Mouse (Mus musculus) MEL (cell line): ENCODE data around the gene Gm8909. TPM values are rescaled to one million over a fixed set of nuclear protein-coding genes. Genes with fewer than 3 reads are reported as not detected.
"Not testable (repeated sequence)": the region's sequence is repeated elsewhere in the genome, so short reads cannot be mapped to it uniquely, and the experiment has no call there.

Experiments
- DNase-seq: peaks from one replicate; pipeline ENCODE4 v3.0.0; 2011; ENCODE audit warnings: low read depth, low spot score
- H3K27ac ChIP-seq: 2 replicates; pipeline ENCODE4 v1.5.1; 2012; ENCODE audit warnings: low read depth, mild to moderate bottlenecking, control low read depth, low read length, moderate library complexity; ENCODE audit not compliant: control insufficient read depth
- H3K27me3 ChIP-seq, 2 experiments: fragments of 150-350 bp in 1 of 2; sonication (generic) in 1 of 2; 2 replicates each; pipeline ENCODE4 v1.6.1; 2012; ENCODE audit warnings: low read length in 2 of 2, mild to moderate bottlenecking in 2 of 2, improper control_type of control experiment in 1 of 2, moderate library complexity in 1 of 2; ENCODE audit not compliant: insufficient read depth in 2 of 2, control insufficient read depth in 1 of 2
- H3K36me3 ChIP-seq, 2 experiments: 2 replicates each; pipeline ENCODE4 v1.6.1; 2012 to 2014; ENCODE audit warnings: low read length in 2 of 2, improper control_type of control experiment in 1 of 2, inconsistent platforms in 1 of 2, mild to moderate bottlenecking in 1 of 2; ENCODE audit not compliant: insufficient read depth in 2 of 2, control insufficient read depth in 1 of 2
- H3K4me1 ChIP-seq, 2 experiments: fragments of 150-350 bp in 1 of 2; sonication (generic) in 1 of 2; 2 replicates each; pipeline ENCODE4 v1.6.1; 2012; ENCODE audit warnings: low read length in 2 of 2, improper control_type of control experiment in 1 of 2, mild to moderate bottlenecking in 1 of 2; ENCODE audit not compliant: insufficient read depth in 2 of 2, control insufficient read depth in 1 of 2
- H3K4me3 ChIP-seq, 2 experiments: fragments of 150-350 bp in 1 of 2; sonication (generic) in 1 of 2; 2 replicates each; pipeline ENCODE4 v1.5.1; 2012; ENCODE audit warnings: low read depth in 2 of 2, low read length in 2 of 2, mild to moderate bottlenecking in 2 of 2, moderate library complexity in 2 of 2, control low read depth in 1 of 2, improper control_type of control experiment in 1 of 2; ENCODE audit not compliant: control insufficient read depth in 1 of 2, insufficient read depth in 1 of 2
- H3K79me2 ChIP-seq: 2 replicates; pipeline ENCODE4 v1.6.1; 2012; ENCODE audit warnings: mild to moderate bottlenecking, low read length, moderate library complexity; ENCODE audit not compliant: control insufficient read depth, poor library complexity, insufficient read depth
- H3K9ac ChIP-seq: 2 replicates; pipeline ENCODE4 v1.6.1; 2012; ENCODE audit warnings: low read depth, mild to moderate bottlenecking, control low read depth, low read length, moderate library complexity; ENCODE audit not compliant: control insufficient read depth, poor library complexity, severe bottlenecking
- H3K9me3 ChIP-seq: fragments of 150-350 bp; sonication (generic); replicated peaks from 2 replicates; pipeline ENCODE4 v1.6.1; 2012; ENCODE audit warnings: mild to moderate bottlenecking, low read length, improper control_type of control experiment, moderate library complexity; ENCODE audit not compliant: insufficient read depth
- CHD2 ChIP-seq: IDR thresholded peaks from 2 replicates; pipeline ENCODE4 v1.6.1; 2011; ENCODE audit warnings: low read length, improper control_type of control experiment
- CTCF ChIP-seq, 3 experiments: IDR thresholded peaks in 2 of 3; conservative IDR thresholded peaks in 1 of 3; 2 replicates each; pipeline ENCODE4 v1.5.1; 2011 to 2012; ENCODE audit warnings: low read length in 3 of 3, low read depth in 2 of 3, mild to moderate bottlenecking in 2 of 3, improper control_type of control experiment in 1 of 3, inconsistent platforms in 1 of 3, mixed read lengths in 1 of 3, moderate library complexity in 1 of 3; ENCODE audit not compliant: control insufficient read depth in 1 of 3, insufficient read depth in 1 of 3, poor library complexity in 1 of 3, severe bottlenecking in 1 of 3
- ELF1 ChIP-seq: IDR thresholded peaks from 2 replicates; pipeline ENCODE4 v1.6.1; 2014; ENCODE audit warnings: low read depth, mild to moderate bottlenecking, inconsistent platforms, low read length, improper control_type of control experiment, moderate library complexity
- EP300 ChIP-seq, 2 experiments: IDR thresholded peaks; 2 replicates each; pipeline ENCODE4 v1.6.1; 2011; ENCODE audit warnings: improper control_type of control experiment in 2 of 2, low read length in 2 of 2, low read depth in 1 of 2, mild to moderate bottlenecking in 1 of 2
- ETS1 ChIP-seq: IDR thresholded peaks from 2 replicates; pipeline ENCODE4 v1.6.1; 2012; ENCODE audit warnings: low read depth, mild to moderate bottlenecking, inconsistent platforms, low read length, improper control_type of control experiment, moderate library complexity
- GABPA ChIP-seq: IDR thresholded peaks from 2 replicates; pipeline ENCODE4 v1.6.1; 2012; ENCODE audit warnings: low read depth, mild to moderate bottlenecking, inconsistent platforms, low read length, improper control_type of control experiment, moderate library complexity
- GATA1 ChIP-seq: IDR thresholded peaks from 2 replicates; pipeline ENCODE4 v1.6.1; 2011; ENCODE audit warnings: low read depth, low read length, improper control_type of control experiment
- KAT2A ChIP-seq: conservative IDR thresholded peaks from 2 replicates; pipeline ENCODE4 v1.6.1; 2012; ENCODE audit warnings: low read depth, low read length, improper control_type of control experiment, inconsistent platforms
- MEF2A ChIP-seq: IDR thresholded peaks from 2 replicates; pipeline ENCODE4 v1.6.1; 2014; ENCODE audit warnings: low read depth, mild to moderate bottlenecking, inconsistent platforms, low read length, improper control_type of control experiment; ENCODE audit not compliant: poor library complexity, insufficient replicate concordance, severe bottlenecking; ENCODE audit errors: extremely low read depth
- MYB ChIP-seq: IDR thresholded peaks from 2 replicates; pipeline ENCODE4 v1.6.1; 2011; ENCODE audit warnings: mild to moderate bottlenecking, low read depth, low read length, improper control_type of control experiment
- MYC ChIP-seq: IDR thresholded peaks from 2 replicates; pipeline ENCODE4 v1.6.1; 2011; ENCODE audit warnings: low read depth, mild to moderate bottlenecking, low read length, improper control_type of control experiment, moderate library complexity
- POLR2A ChIP-seq, 2 experiments: IDR thresholded peaks; 2 replicates each; pipeline ENCODE4 v1.6.1; 2011 to 2012; ENCODE audit warnings: low read length in 2 of 2, mild to moderate bottlenecking in 2 of 2, control low read depth in 1 of 2, improper control_type of control experiment in 1 of 2, low read depth in 1 of 2, moderate library complexity in 1 of 2; ENCODE audit not compliant: control insufficient read depth in 1 of 2, insufficient read depth in 1 of 2, poor library complexity in 1 of 2
- POLR2AphosphoS5 ChIP-seq: IDR thresholded peaks from 2 replicates; pipeline ENCODE4 v1.6.1; 2012; ENCODE audit warnings: low read depth, borderline replicate concordance, mild to moderate bottlenecking, inconsistent platforms, low read length, moderate library complexity, mixed read lengths
- RAD21 ChIP-seq: IDR thresholded peaks from 2 replicates; pipeline ENCODE4 v1.6.1; 2011; ENCODE audit warnings: mild to moderate bottlenecking, low read depth, low read length, improper control_type of control experiment
- RCOR1 ChIP-seq: IDR thresholded peaks from 2 replicates; pipeline ENCODE4 v1.6.1; 2012; ENCODE audit warnings: low read depth, mild to moderate bottlenecking, inconsistent platforms, low read length, improper control_type of control experiment
- SIN3A ChIP-seq: IDR thresholded peaks from 2 replicates; pipeline ENCODE4 v1.6.1; 2012; ENCODE audit warnings: low read length, improper control_type of control experiment, inconsistent platforms
- SMC3 ChIP-seq: IDR thresholded peaks from 2 replicates; pipeline ENCODE4 v1.6.1; 2011; ENCODE audit warnings: low read depth, low read length, improper control_type of control experiment
- TAL1 ChIP-seq: IDR thresholded peaks from 2 replicates; pipeline ENCODE4 v1.6.1; 2012; ENCODE audit warnings: mild to moderate bottlenecking, inconsistent platforms, low read length, moderate library complexity, mixed read lengths
- TBP ChIP-seq: IDR thresholded peaks from 2 replicates; pipeline ENCODE4 v1.8.0; 2011; ENCODE audit warnings: low read depth, low read length, improper control_type of control experiment
- USF1 ChIP-seq: IDR thresholded peaks from 2 replicates; pipeline ENCODE4 v1.6.1; 2014; ENCODE audit warnings: low read depth, mild to moderate bottlenecking, inconsistent platforms, low read length, improper control_type of control experiment, moderate library complexity
- USF2 ChIP-seq, 2 experiments: IDR thresholded peaks; 2 replicates each; pipeline ENCODE4 v1.6.1; 2011 to 2012; ENCODE audit warnings: improper control_type of control experiment in 2 of 2, low read length in 2 of 2, borderline replicate concordance in 1 of 2, inconsistent platforms in 1 of 2, low read depth in 1 of 2, mild to moderate bottlenecking in 1 of 2; ENCODE audit not compliant: insufficient read depth in 1 of 2
- ZKSCAN1 ChIP-seq: IDR thresholded peaks from 2 replicates; pipeline ENCODE4 v1.6.1; 2012; ENCODE audit warnings: low read depth, mild to moderate bottlenecking, inconsistent platforms, low read length, improper control_type of control experiment, moderate library complexity
- ZMIZ1 ChIP-seq: IDR thresholded peaks from 2 replicates; pipeline ENCODE4 v1.6.1; 2012; ENCODE audit warnings: low read depth, mild to moderate bottlenecking, inconsistent platforms, low read length, improper control_type of control experiment, moderate library complexity
- ZNF384 ChIP-seq: IDR thresholded peaks from 2 replicates; pipeline ENCODE4 v1.6.1; 2012; ENCODE audit warnings: low read depth, mild to moderate bottlenecking, inconsistent platforms, low read length, improper control_type of control experiment
- polyA plus RNA-seq, 2 experiments: library from polyadenylated mRNA; stranded (reverse) in 1 of 2; unstranded in 1 of 2; fragments of >175 nt in 1 of 2; fragments of >200 nt in 1 of 2; gene quantifications; 2 replicates each; pipeline versions ENCODE4 v1.2.1 to v1.2.4; 2012; ENCODE audit warnings: low replicate concordance in 2 of 2, low read depth in 1 of 2; ENCODE audit not compliant: insufficient read length in 2 of 2, insufficient read depth in 1 of 2, missing spikeins in 1 of 2
- total RNA-seq: library from RNA; depleted of rRNA; stranded (reverse); fragments of 300-350 nt; gene quantifications from 2 replicates; pipeline ENCODE4 v1.2.3, GENCODE M21; 2012

The Gm8909 gene
- total and polyA plus RNA-seq, 3 experiments: 3.0 TPM; not detected in 2

DNA sequence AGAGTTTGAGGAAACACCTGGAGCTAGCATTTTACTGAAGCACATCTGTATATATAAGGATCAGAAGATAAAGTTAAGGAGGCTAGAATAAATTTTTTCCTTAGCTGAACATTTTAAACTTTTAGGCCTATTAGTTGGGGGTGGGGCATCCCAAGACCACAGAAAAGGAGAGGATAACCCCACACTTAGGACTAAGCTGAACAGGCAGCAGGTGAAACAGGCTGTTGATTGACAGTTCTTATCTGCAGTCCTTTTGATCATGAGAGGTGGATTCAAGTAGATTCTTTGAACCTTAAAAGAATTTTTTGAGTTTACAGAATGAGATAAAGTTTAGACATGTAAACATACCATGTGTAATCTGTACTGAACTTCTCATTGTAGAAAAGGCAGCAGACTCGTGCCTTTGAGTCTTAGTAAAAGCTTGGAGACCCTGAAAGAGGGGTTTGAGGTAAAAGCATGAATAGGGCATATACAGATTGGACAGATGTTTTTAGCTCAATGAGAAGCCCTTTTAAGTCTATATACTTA lies 2.0 kb upstream of the Gm8909 start:
- no peak for TF ChIP-seq TBP
- TF ChIP-seq EP300 (IDR thresholded peaks at IDR 0.05; ENCODE audit: low read depth in 1 of 2, low read length in 2 of 2): no peak
- TF ChIP-seq ETS1: no peak
- no peak for TF ChIP-seq MEF2A
- TF ChIP-seq RCOR1: no peak
- no peak for TF ChIP-seq CHD2
- TF ChIP-seq SMC3: no peak
- no peak for TF ChIP-seq POLR2AphosphoS5
- no peak for TF ChIP-seq USF2 (IDR thresholded peaks at IDR 0.05; ENCODE audit: borderline replicate concordance in 1 of 2, insufficient read depth in 1 of 2, low read depth in 1 of 2, low read length in 2 of 2)
- no peak for TF ChIP-seq ZNF384
- TF ChIP-seq ZMIZ1: no peak
- no peak for DNase-seq
- H3K27me3 ChIP-seq: peaks cover 0 to 1% of the 10 kb centered on the region in 2 experiments; a peak in 2 of 4 replicates

DNA sequence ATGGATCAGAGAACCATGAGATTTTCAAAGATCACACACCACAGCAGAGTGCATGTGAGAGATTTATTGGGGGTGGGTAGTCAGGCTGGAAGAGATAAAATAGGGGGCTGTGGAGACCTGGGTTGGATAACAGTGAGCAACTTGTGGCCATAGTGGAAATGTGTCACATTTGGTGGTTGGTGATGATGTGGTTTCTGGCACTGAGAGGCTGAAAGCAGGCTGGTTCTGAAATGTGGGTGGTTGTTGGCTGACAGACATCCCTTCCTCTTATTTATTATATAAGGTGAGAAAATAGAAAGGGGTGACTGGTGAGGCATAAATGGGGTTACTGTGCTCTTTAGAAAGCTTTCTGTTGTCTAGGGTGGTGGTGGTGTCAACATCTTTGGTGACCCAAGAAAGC lies 1.4 kb upstream of the Gm8909 start:
- H3K27me3 ChIP-seq: peaks cover 0 to 1% of the 10 kb centered on the region in 2 experiments; a peak in 2 of 4 replicates
- TF ChIP-seq SIN3A (no peak), CTCF (IDR thresholded peaks at IDR 0.05 in 2 of 3, conservative IDR thresholded peaks at IDR 0.05 in 1 of 3; ENCODE audit: control insufficient read depth in 1 of 3, insufficient read depth in 1 of 3, low read depth in 2 of 3, low read length in 3 of 3, poor library complexity in 1 of 3, severe bottlenecking in 1 of 3) (no peak), ZNF384 (no peak), SMC3 (no peak), POLR2A (IDR thresholded peaks at IDR 0.05; ENCODE audit: control insufficient read depth in 1 of 2, insufficient read depth in 1 of 2, low read depth in 1 of 2, low read length in 2 of 2, poor library complexity in 1 of 2) (no peak), GABPA (no peak), ETS1 (no peak), RCOR1 (no peak), CHD2 (no peak), MYB (no peak), RAD21 (no peak), ZKSCAN1 (no peak), EP300 (IDR thresholded peaks at IDR 0.05; ENCODE audit: low read depth in 1 of 2, low read length in 2 of 2) (no peak), ELF1 (no peak), TAL1 (no peak), MYC (no peak), ZMIZ1 (no peak), GATA1 (no peak), KAT2A (no peak), USF1 (no peak)
- TF ChIP-seq, all 39 proteins: peak for 0
- no peak overlapping the region for H3K4me3 ChIP-seq
- H3K79me2 ChIP-seq: no peaks in the 10 kb centered on the region
- H3K9ac ChIP-seq: no peak overlapping the region
- no peaks in the 10 kb centered on the region for H3K9me3 ChIP-seq
- no peaks in the 10 kb centered on the region for H3K36me3 ChIP-seq
- H3K27ac ChIP-seq: no peak overlapping the region
- H3K4me1 ChIP-seq: no peaks in the 10 kb centered on the region
- no peak for DNase-seq

More for the DNA sequence above, 2.0 kb upstream of the Gm8909 start:
- Histone ChIP-seq H3K4me3 (no peak overlapping the region), H3K27ac (no peak overlapping the region), H3K79me2 (no peaks in the 10 kb centered on the region), H3K4me1 (no peaks in the 10 kb centered on the region), H3K36me3 (no peaks in the 10 kb centered on the region), H3K9me3 (no peaks in the 10 kb centered on the region), H3K9ac (no peak overlapping the region)

DNA sequence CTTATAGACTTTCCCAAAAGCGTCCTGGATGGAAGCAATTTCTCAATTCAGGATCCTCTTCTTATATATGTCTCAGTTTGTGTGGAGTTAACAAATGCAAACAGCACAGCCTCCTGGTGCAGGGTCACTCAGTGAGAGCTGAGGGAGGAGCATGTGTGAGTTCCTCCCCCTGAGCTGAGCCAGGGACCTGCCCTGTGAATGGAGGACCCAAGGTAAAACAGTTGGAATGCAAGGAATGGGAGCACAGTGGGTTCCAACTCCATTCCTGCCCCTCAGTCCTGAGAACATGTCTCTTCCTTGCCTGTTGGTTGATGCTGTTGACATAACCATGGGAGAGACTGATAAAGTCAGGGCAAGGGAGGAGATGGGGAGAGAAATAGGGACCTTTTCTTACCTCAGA lies 757 bp upstream of the Gm8909 start:
- H3K27me3 ChIP-seq, H3K9ac ChIP-seq: not testable (repeated sequence)

More for the DNA sequence above, 757 bp upstream of the Gm8909 start:
- not testable (repeated sequence) for H3K36me3 ChIP-seq, H3K27ac ChIP-seq, H3K9me3 ChIP-seq, H3K79me2 ChIP-seq, H3K4me1 ChIP-seq, DNase-seq, H3K4me3 ChIP-seq
